Mouse (Mus musculus): ENCODE data around the gene Mdm2.
"Not testable (repeated sequence)": the region's sequence is repeated elsewhere in the genome, so short reads cannot be mapped to it uniquely, and the experiment has no call there.

The Mdm2 gene

DNA sequence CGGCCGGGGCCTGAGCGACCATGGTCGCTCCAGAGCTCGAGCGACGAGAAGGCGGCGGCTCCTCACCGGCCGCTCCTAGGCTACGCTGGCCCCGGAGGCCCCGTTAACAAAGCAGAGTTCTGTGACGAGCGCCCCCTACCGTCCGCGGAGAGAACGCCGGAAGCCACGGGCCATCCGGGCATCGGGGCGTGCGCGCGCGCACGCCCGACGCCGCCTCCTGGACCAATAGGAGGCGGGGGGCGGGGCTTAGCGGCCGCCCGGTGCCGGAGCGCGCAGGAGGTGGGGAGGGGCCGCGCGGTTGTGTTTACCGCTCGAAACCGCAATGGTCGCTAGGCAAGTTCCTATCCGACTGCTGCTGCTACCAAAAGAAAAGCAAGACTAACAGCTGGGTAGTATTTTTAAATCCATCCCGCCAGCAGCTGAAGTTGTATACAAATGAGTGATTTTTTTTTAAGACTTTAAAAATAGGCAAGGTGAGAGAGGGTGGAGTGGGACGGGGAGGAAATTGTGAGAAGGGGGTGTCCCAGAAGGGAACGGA is at the start of gene Mdm2:
TSS of gene Mdm2 (minus strand) at position 155 of the 538 bp plus-strand sequence.
- in situ Hi-C loops (cut with MboI; ENCODE audit: low pct_unique_long_range_greater_than_20kb in 1 of 2, low sequenced_read_pairs in 2 of 2, unreplicated experiment in 1 of 2) = no loop called here

DNA sequence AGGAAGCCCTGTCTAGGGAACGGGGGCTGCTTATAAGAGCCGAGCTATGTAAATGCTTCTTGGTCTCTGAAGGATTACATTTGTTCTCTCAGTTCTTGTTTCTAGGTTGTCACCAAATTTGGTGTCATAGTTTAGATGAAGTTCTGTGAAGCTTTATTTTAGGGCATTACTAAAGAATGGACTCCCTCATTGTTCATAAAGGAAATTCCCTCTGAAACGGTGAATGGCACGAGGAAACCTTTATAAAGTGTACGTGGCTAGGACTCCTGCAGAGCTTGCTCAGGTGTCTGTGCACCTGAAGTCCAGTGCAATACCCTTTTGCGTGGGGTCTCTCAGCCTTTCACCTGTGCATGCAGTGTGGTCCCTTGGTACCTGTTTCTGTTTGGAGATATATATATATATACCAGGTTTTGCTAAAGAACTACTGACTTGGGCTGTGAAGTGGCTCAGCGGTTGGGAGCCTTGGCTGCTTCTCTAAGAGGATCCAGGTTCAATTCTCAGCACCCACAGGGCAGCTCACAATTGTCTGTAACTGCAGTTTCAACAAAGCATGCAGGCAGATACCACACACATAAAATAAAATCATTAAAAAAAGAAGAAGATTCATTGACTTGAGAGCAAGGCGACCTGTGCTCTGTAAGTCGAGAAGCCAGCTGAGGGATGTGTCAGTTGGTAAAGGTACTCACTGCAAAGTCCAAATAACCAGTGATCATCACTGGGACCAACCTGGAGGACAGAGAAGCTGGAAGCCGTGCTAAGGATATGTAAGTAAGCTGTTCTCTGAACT is 49.5 kb upstream of the Mdm2 start:
- in situ Hi-C loops (cut with MboI; ENCODE audit: low pct_unique_long_range_greater_than_20kb in 1 of 2, low sequenced_read_pairs in 2 of 2, unreplicated experiment in 1 of 2) = no loop called here

DNA sequence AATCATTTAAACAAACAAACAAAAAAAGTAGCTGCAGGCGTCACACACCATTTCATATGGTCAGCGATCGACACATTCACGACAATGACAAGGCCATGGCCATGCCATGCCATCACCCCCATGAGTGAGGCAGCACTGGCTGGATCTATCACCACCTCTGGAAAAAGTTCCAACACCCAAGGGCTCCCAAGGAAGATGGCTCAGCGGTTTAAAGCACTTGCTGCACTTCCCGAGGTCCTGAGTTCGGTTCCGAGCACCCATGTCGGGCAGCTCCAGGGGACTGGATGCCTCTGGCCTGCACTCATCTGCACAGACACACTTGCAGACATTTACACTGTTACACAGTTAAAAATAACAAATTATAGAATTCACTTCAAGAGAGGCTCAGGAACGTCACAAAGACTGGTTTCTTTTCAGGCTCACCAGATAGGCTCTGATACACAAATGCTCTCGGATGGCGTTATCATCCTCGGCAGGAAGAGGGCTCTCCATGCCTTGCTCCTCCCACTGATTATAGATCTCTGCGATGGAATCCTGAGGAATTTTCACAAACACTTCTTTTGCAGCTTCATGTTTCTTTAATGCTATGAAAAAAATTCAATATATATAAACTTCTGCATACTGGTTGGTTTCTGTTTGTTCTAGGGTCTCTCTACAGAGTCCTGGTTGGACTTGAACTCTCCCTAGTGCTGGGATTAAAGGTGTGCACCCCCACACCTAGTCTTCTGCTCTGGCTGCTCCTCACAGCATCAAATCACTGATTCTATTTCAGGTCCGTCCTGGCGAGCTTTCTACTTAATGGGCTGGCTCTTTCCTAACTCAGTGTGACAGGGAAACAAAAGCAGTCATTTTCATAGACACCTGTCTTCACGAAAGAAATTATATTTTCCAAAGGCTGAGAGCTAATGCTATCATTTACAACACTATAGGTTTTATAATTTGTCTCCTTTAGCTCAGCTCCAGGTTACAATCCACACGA is 48.5 kb upstream of the Mdm2 start:
- in situ Hi-C loops (cut with MboI; ENCODE audit: low pct_unique_long_range_greater_than_20kb in 1 of 2, low sequenced_read_pairs in 2 of 2, unreplicated experiment in 1 of 2) = no loop called here

DNA sequence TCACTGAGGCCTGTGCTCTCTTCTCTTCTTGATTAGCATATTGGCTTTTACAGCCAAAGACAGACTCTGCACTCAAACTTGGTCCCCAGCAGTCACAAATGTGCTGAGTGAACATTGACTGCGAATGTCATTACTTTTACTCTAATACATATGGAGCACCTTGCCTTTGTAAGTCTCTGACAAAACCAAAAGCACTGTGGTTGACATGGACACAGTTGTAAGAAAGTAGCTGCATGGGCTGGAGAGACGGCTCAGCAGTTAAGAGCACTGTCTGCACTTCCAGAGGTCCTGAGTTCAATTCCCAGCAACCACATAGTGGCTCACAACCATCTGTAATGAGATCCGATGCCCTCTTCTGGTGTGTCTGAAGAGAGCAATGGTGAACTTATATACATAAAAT is 47.8 kb upstream of the Mdm2 start:
- in situ Hi-C loops (cut with MboI; ENCODE audit: low pct_unique_long_range_greater_than_20kb in 1 of 2, low sequenced_read_pairs in 2 of 2, unreplicated experiment in 1 of 2) = not testable (repeated sequence)

DNA sequence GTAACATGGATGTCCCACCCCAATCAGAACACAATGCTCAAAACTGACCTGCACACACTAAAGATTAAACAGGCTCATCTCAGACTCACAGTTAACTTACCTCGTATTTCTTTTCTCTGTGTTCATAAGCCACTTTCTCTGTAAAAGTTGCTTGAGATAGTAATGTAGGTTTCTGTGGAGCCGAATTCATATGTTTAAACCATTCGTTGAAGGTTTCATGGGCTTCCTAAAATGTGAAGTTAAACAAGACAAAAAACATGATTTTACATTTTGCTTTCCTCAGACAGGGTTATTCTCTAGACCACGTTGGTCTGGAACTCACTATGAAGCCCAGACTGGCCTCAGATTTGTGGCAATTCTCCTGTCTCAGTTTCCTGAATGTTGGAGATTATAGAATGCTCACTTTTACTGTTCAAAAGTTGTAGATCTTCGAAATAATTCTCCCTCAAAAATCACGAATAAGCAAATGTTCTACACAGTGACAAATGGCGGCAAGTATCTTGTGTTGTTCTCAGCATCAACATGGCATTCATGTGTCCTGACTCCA is 47.3 kb upstream of the Mdm2 start:
- in situ Hi-C loops (cut with MboI; ENCODE audit: low pct_unique_long_range_greater_than_20kb in 1 of 2, low sequenced_read_pairs in 2 of 2, unreplicated experiment in 1 of 2) = no loop called here

DNA sequence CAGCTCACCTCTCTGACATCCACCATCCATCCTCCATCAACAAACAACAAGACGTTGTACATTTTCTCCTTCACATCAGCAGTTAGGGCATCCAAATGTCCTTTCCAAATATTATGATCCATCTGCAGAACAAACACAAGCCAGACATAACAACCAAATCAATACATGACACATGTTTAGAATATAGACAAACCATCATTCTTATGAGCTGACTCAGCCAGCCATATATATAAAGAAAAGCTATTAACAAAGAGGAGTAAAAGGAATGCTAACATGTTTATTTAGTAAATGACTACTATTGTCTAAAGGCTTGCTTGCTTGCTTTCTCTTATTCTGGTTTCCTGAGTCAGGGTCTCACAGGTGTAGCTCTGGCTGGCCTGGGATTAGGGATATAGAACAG is 46.7 kb upstream of the Mdm2 start:
- in situ Hi-C loops (cut with MboI; ENCODE audit: low pct_unique_long_range_greater_than_20kb in 1 of 2, low sequenced_read_pairs in 2 of 2, unreplicated experiment in 1 of 2) = no loop called here

DNA sequence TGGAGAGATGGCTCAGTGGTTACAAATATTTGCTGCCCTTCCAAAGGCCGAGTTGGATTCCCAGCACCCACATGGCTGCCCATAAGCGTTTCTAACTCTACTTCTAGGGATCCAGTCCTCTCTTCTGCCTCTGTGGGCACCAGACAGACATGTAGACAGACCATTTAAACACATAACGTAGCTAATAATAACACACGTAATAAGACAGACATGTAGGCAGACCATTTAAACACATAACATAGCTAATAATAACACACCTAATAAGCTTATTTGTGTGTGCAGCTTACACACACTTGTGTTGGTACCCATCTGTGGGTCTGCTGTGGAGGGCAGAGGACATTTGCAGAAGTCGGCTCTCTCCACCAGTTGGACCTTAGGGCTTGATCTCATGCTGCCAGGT is 46.2 kb upstream of the Mdm2 start:
- in situ Hi-C loops (cut with MboI; ENCODE audit: low pct_unique_long_range_greater_than_20kb in 1 of 2, low sequenced_read_pairs in 2 of 2, unreplicated experiment in 1 of 2) = no loop called here

DNA sequence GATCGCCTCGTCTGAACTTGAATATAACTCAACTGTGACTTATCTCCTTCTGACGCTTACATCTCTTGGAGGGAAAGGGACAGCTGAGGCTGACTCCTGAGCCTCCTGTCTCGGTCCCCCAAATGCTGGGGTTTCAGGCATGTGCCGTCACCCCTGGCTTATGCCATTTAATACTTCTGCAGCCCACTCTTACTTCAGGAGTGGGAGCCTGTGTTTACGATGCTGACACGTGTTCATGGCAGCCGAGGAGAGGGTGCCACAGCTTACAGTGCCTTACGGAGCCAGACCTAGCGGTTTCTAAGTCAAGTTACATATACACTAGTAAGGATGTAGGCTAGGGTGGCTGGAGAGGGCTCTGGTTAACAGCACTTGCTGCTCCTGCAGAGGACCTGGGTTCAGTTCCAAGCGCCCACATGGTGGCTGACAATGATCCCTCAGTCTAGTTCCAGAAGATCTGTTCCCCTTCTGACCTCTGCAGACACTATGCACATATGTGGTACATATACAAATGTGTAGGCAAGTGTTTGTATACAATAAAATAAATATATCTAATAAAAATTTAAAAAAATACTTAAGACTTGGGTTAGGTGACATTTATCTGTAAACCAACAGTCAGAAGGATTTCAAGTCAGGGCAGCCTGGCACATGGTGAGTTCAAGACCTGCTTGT is 45.4 kb upstream of the Mdm2 start:
- in situ Hi-C loops (cut with MboI; ENCODE audit: low pct_unique_long_range_greater_than_20kb in 1 of 2, low sequenced_read_pairs in 2 of 2, unreplicated experiment in 1 of 2) = no loop called here

DNA sequence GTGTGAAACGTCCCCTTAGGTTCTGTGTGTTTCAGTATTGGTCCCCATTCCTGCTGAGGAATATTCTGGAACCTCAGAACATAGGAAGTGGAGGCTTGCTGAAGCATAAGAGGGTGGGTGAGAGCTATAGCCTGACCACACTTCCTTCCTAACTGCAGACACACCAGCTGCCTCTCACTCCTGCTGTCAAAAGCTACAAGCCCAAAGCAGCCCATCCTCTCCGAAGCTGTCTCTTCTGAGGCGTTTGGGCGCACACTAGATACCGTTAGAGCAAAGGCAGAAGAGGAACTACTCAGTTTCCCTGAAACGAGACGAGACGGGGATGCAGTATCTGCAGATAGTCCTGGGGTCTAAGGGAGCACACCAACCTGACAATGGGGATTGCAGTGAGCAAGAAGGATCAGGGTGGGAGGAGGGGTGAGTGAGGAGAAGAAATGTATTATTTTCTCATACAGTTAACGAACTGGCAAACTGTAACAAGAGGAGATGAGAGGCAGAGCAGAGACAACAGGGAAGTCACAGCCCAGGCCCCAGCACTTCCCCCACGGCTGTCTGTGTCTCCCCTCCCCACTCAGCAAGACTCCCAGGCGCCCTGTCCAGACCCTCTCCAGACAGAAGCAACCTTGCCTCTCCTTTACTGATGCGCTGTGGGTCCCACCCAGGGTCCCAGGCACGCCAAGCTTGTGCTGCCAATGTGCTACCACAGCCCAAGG is 44.7 kb upstream of the Mdm2 start:
- in situ Hi-C loops (cut with MboI; ENCODE audit: low pct_unique_long_range_greater_than_20kb in 1 of 2, low sequenced_read_pairs in 2 of 2, unreplicated experiment in 1 of 2) = no loop called here

DNA sequence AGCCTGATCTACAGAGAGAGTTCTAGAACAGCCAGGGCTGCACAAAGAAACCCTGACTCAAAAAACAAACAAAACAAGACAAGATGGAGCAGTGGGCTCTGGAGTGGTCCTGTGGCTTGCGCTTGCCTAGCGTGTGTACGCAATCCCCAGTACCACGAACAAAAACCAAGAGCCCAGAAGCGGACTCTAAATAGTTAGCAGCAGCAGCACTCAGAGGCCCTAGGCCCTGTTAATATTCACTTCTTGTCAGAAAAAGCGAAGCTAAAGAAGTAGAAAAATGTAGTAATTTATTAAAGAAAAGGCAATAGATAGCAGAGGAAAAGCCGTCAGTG is 44.0 kb upstream of the Mdm2 start:
- in situ Hi-C loops (cut with MboI; ENCODE audit: low pct_unique_long_range_greater_than_20kb in 1 of 2, low sequenced_read_pairs in 2 of 2, unreplicated experiment in 1 of 2) = no loop called here

DNA sequence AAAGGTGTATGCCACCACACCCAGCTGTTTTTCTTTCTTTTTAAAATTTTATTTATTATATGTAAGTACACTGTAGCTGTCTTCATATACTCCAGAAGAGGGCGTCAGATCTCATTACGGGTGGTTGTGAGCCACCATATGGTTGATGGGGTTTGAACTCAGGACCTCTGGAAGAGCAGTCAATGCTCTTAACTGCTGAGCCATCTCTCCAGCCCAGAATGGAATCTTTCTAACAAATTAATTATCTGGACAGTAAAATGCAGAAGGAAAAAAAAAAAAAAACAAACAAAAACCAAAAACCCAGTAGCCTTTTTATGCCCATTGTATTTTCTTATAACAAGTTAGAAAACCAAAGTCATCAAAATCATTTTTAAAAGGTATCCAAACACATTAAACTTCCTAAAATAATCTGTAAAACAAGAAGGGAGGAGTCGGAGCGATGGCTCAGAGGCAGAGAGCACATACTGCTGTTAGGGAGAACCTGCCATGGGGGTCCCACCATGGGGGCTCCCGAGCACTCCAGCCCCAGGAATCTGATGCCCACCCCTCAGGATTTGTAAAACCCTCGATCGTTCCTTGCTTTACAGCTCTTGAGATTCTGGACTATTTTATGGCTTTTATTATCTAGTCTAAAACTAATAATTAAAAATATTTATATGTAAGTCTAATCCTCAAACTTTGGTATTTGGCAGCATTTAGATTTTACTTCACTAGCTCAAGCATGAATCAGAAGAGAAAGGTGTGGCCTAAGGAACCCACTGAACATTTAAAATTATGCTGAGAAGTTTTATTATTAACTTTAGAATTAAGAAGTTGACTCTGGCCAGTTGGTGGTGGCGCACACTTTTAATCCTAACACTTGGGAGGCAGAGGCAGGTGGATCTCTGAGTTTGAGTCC is 43.4 kb upstream of the Mdm2 start:
- in situ Hi-C loops (cut with MboI; ENCODE audit: low pct_unique_long_range_greater_than_20kb in 1 of 2, low sequenced_read_pairs in 2 of 2, unreplicated experiment in 1 of 2) = no loop called here

DNA sequence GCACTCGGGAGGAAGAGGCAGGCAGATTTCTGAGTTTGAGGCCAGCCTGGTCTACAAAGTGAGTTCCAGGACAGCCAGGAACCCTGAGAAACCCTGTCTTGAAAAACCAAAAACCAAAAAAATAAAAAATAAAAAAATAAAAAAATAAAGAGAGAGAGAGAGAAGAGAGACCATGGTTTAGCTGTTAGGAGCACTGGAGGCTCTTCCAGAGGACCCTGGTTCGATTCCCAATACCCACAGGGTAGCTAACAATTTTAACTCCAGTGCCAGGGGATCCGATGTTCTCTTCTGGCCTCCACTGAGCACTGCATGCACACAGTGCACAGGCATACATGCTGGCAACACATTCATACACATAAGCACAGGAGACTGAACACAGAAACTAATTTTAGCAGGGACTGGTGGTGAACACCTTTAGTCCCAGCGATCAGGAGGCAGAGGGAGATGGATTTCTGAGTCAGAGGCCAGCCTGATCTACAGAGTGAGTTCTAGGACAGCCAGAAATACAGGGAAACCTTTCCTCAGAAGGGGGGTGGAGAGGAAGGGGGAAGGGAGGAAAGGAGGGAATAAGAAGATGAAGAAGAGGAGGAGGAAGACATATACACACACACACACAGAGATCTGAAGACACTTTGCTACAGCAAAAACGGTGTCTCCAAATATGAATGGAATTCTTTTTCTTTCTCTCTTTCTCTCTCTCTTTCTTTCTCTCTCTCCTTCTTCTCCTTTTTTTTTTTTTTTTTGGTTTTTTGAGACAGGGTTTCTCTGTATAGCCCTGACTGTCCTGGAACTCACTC is 42.5 kb upstream of the Mdm2 start:
- in situ Hi-C loops (cut with MboI; ENCODE audit: low pct_unique_long_range_greater_than_20kb in 1 of 2, low sequenced_read_pairs in 2 of 2, unreplicated experiment in 1 of 2) = no loop called here

DNA sequence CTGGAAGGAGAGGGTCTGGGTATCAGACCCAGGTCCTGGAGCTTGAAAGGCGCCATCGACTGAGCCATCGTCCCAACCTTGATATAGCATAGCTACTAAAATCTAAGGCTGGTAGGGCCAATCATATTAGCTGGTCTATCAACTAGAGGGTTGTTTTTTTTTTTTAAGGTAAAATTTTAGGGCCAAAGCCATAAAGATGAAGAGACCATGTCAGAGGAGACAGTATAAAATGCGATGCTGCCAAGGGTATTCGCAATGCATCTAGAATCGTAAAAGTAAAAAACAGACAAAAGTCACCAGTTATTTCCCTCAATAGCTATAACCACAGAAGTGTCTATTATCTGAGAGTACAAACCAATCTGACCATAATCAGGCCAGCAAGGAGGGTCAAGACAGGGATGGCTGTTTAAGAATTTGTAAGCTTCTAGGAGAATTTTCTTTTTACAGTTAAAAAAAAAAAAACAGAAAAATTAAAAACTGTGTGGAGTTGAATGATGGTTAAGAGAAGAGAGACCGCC is 41.8 kb upstream of the Mdm2 start:
- in situ Hi-C loops (cut with MboI; ENCODE audit: low pct_unique_long_range_greater_than_20kb in 1 of 2, low sequenced_read_pairs in 2 of 2, unreplicated experiment in 1 of 2) = no loop called here

DNA sequence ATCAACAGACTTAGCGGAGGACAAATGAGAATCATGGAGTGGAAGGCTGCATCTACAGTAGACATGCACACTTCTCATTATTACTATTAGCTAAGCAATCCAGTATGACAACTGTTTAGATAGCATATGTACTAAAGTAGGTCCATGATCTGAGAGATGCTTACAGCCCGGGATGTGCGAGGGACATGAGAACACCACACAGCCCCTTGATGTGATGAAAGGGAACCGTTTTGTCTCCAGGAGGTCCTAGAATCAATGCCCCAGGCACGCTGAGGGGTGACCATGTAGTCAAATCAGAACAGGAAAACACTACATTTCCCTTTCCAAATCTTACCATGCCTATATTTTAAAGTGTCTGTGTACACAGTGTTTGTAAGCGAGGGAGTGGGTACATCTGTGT is 41.2 kb upstream of the Mdm2 start:
- in situ Hi-C loops (cut with MboI; ENCODE audit: low pct_unique_long_range_greater_than_20kb in 1 of 2, low sequenced_read_pairs in 2 of 2, unreplicated experiment in 1 of 2) = no loop called here

DNA sequence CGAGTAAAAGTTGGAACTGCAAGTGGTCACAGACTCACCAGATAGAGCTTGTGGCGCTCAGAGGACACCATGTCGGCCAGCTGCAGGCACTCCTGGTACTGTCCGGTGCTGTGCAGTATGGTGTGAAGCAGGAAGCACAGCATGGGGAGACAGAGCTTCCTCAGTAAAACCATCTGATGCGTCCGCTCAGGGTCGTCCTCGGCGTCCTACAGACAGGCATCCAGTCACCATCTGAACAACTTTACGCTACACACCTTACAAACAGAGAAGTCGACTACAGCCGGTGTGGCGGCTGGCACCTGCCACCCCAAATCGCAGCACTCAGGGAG is 40.7 kb upstream of the Mdm2 start:
- in situ Hi-C loops (cut with MboI; ENCODE audit: low pct_unique_long_range_greater_than_20kb in 1 of 2, low sequenced_read_pairs in 2 of 2, unreplicated experiment in 1 of 2) = no loop called here

DNA sequence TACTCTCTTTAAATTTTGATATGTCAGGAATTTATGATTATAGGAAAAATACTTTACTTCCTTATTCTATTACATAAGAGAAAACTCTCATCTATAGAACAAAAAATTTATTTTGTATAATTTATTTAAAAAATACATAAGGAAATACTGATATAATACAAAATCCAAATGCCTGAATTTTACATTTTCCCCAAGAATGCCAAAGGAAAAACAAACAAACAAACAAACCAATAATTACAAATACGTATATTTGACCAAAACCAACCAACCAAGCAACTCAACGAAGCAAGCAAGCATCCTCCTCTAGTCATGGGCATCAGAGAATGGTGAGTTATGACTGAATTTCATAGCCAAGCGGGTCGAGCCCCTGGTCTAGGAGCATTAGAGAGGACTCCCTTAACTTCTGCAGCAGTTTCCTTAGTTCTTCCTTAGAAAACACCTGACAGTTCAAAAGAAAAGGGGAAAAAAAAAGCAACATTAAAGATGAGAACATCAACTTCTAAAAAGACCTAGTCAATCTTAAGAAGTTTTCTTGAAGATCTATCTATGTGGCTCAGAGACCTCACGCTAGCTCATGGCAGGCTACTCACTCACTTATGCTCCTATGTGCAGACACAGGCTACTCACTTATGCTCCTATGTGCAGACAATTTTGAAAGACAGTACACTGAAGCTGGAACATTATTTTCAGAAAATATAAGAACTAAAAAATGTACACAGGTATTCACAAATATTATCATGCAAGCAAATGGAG is 40.1 kb upstream of the Mdm2 start:
- in situ Hi-C loops (cut with MboI; ENCODE audit: low pct_unique_long_range_greater_than_20kb in 1 of 2, low sequenced_read_pairs in 2 of 2, unreplicated experiment in 1 of 2) = no loop called here
